Mouse (Mus musculus) midbrain, postnatal 0 days (tissue): Measurements from ENCODE around the gene Senp8. TPM values are rescaled to one million over a fixed set of nuclear protein-coding genes. Genes with fewer than 3 reads are reported as not detected.

Experiments
- ATAC-seq: fragments of 200-750 bp; cut with Nextera tagmentation; 2 replicates; pipeline ENCODE4 v1.8.0; 2017; ENCODE audit warnings: moderate number of reproducible peaks, mild to moderate bottlenecking, moderate TSS enrichment, moderate library complexity; ENCODE audit not compliant: low FRiP score
- DNase-seq: peaks from one replicate; pipeline ENCODE4 v3.0.0-alpha.2; 2015; ENCODE audit warnings: low spot score
- H3K27ac ChIP-seq: fragments of 300-500 bp; sonication (generic); 2 replicates; pipeline ENCODE4 v1.5.1; 2014; ENCODE audit warnings: low read depth, mild to moderate bottlenecking, low read length, mixed read lengths
- H3K27me3 ChIP-seq: fragments of 300-500 bp; sonication (generic); 2 replicates; pipeline ENCODE4 v1.6.1; 2014; ENCODE audit warnings: low read length, control low read depth, mixed read lengths; ENCODE audit not compliant: insufficient read depth
- H3K36me3 ChIP-seq: fragments of 300-500 bp; sonication (generic); 2 replicates; pipeline ENCODE4 v1.6.1; 2014; ENCODE audit warnings: low read length, control low read depth, mixed read lengths; ENCODE audit not compliant: insufficient read depth
- H3K4me1 ChIP-seq: fragments of 300-500 bp; sonication (generic); 2 replicates; pipeline ENCODE4 v1.6.1; 2014; ENCODE audit warnings: mild to moderate bottlenecking, control low read depth, antibody characterized with exemption, low read length, mixed read lengths; ENCODE audit not compliant: insufficient read depth
- H3K4me2 ChIP-seq: fragments of 300-500 bp; sonication (generic); 2 replicates; pipeline ENCODE4 v1.6.1; 2014; ENCODE audit warnings: low read depth, mild to moderate bottlenecking, low read length, mixed read lengths; ENCODE audit not compliant: poor library complexity, severe bottlenecking
- H3K4me3 ChIP-seq: fragments of 300-500 bp; sonication (generic); 2 replicates; pipeline ENCODE4 v1.5.1; 2014; ENCODE audit warnings: low read depth, mild to moderate bottlenecking, low read length, moderate library complexity
- H3K9ac ChIP-seq: fragments of 300-500 bp; sonication (generic); replicated peaks from 2 replicates; pipeline ENCODE4 v1.6.1; 2014; ENCODE audit warnings: mild to moderate bottlenecking, low read length, moderate library complexity, mixed read lengths; ENCODE audit not compliant: poor library complexity, severe bottlenecking
- H3K9me3 ChIP-seq: fragments of 300-500 bp; sonication (generic); 2 replicates; pipeline ENCODE4 v1.6.1; 2016; ENCODE audit warnings: low read length, control low read depth
- CTCF ChIP-seq: IDR thresholded peaks from 2 replicates; pipeline ENCODE4 v1.5.1; 2016; ENCODE audit warnings: antibody characterized with exemption, mild to moderate bottlenecking
- WGBS: fragments of 180-500 bp; shearing (Covaris S2); extraction: QIAGEN DNeasy Blood & Tissue Kit; methylation state at CpG from one replicate; pipeline ENCODE4 v1.1.7; 2014; 5-methylcytosine and 5-hydroxymethylcytosine counted together
- polyA plus RNA-seq: library from polyadenylated mRNA; unstranded; fragments of >200 nt; fragmentation: Nextera tagmentation; extraction: Ambion mirVana; gene quantifications from 2 replicates; pipeline ENCODE4 v1.2.1, GENCODE M21; 2015
- total RNA-seq: library from RNA; depleted of rRNA; stranded (reverse); fragments of >200 nt; gene quantifications from 2 replicates; pipeline ENCODE4 v1.2.3, GENCODE M21; 2014

Gene Senp8
- total and polyA plus RNA-seq, 2 experiments from 2014 or later, result 5.1 to 5.2 TPM

- no peak for ATAC-seq
- TF ChIP-seq CTCF, result no peak
- 76% methylated on average over 4 of the region's 4 CpGs for WGBS
Measured at GRCm38 (mm10) chr9:59735394-59735793, 15.1 kb downstream of the Senp8 start.

GRCm38 (mm10) chr9:59733075-59733474 lies 17.4 kb downstream of the Senp8 start:
- Histone ChIP-seq H3K4me2 (no peak overlapping the region), H3K27me3 (no peaks in the 10 kb centered on the region), H3K4me3 (no peak overlapping the region), H3K9me3 (no peaks in the 10 kb centered on the region), H3K4me1 (no peaks in the 10 kb centered on the region), H3K27ac (no peak overlapping the region), H3K36me3 (no peaks in the 10 kb centered on the region), H3K9ac (no peak overlapping the region)
- no peak for ATAC-seq
- TF ChIP-seq CTCF, result no peak
- DNase-seq, result no peak
- WGBS, result 84% methylated on average over 6 of the region's 6 CpGs

More at GRCm38 (mm10) chr9:59735394-59735793, 15.1 kb downstream of the Senp8 start:
- Histone ChIP-seq H3K27me3 (no peaks in the 10 kb centered on the region), H3K4me1 (no peaks in the 10 kb centered on the region), H3K36me3 (no peaks in the 10 kb centered on the region), H3K9me3 (no peaks in the 10 kb centered on the region), H3K9ac (no peak overlapping the region), H3K4me2 (no peak overlapping the region), H3K4me3 (no peak overlapping the region), H3K27ac (no peak overlapping the region)
- DNase-seq, result no peak

- TF ChIP-seq CTCF, result no peak
- Histone ChIP-seq H3K4me2 (no peak overlapping the region), H3K27me3 (no peaks in the 10 kb centered on the region), H3K27ac (no peak overlapping the region), H3K9me3 (no peaks in the 10 kb centered on the region), H3K36me3 (no peaks in the 10 kb centered on the region), H3K4me3 (no peak overlapping the region), H3K4me1 (no peaks in the 10 kb centered on the region), H3K9ac (no peak overlapping the region)
- 88% methylated on average over 5 of the region's 5 CpGs for WGBS
- ATAC-seq (no peak), DNase-seq (no peak)
Measured at GRCm38 (mm10) chr9:59731136-59731535, 19.4 kb downstream of the Senp8 start.

GRCm38 (mm10) chr9:59727569-59728286 lies 22.8 kb downstream of the Senp8 start:
- Histone ChIP-seq H3K27ac (no peak overlapping the region), H3K27me3 (no peaks in the 10 kb centered on the region), H3K9me3 (no peaks in the 10 kb centered on the region), H3K4me1 (0 out of 2 replicates have a peak, but pooled peaks cover 3% of the 10 kb centered on the region), H3K36me3 (no peaks in the 10 kb centered on the region), H3K4me3 (no peak overlapping the region), H3K9ac (no peak overlapping the region), H3K4me2 (no peak overlapping the region)
- no peak for ATAC-seq
- whole genome bisulfite sequencing, result 88% methylated on average over 11 of the region's 11 CpGs
- TF ChIP-seq CTCF, result no peak
- no peak for DNase-seq

GRCm38 (mm10) chr9:59725515-59725914 lies 25.0 kb downstream of the Senp8 start:
- Histone ChIP-seq H3K9me3 (no peaks in the 10 kb centered on the region), H3K4me1 (0 out of 2 replicates have a peak, but pooled peaks cover 3% of the 10 kb centered on the region), H3K4me2 (no peak overlapping the region), H3K4me3 (no peak overlapping the region), H3K36me3 (no peaks in the 10 kb centered on the region), H3K27me3 (no peaks in the 10 kb centered on the region), H3K27ac (no peak overlapping the region), H3K9ac (no peak overlapping the region)
- DNase-seq (no peak), ATAC-seq (no peak)
- no peak for TF ChIP-seq CTCF
- 90% methylated on average over 10 of the region's 10 CpGs for WGBS

- Histone ChIP-seq H3K9ac (no peak overlapping the region), H3K36me3 (no peaks in the 10 kb centered on the region), H3K27me3 (no peaks in the 10 kb centered on the region), H3K4me3 (no peak overlapping the region), H3K9me3 (no peaks in the 10 kb centered on the region), H3K4me1 (0 out of 2 replicates have a peak, but pooled peaks cover 3% of the 10 kb centered on the region), H3K4me2 (no peak overlapping the region), H3K27ac (no peak overlapping the region)
- no peak for DNase-seq
- 61% methylated on average over 8 of the region's 8 CpGs for WGBS
- no peak for ATAC-seq
- TF ChIP-seq CTCF, result no peak
Measured at GRCm38 (mm10) chr9:59723791-59724442, 26.6 kb downstream of the Senp8 start.
